Mouse (Mus musculus) heart, adult 2 months (tissue): ENCODE data around the gene Zfp747. TPM values are rescaled to one million over a fixed set of nuclear protein-coding genes. Genes with fewer than 3 reads are reported as not detected.
"Not testable (repeated sequence)": the region's sequence is repeated elsewhere in the genome, so short reads cannot be mapped to it uniquely, and the experiment has no call there.

Source experiments
- DNase-seq, 2 experiments: peaks; one replicate each; pipeline ENCODE4 v3.0.0; 2021
- H3K27ac ChIP-seq: fragments of 200-600 bp; 2 replicates; pipeline ENCODE4 v1.8.1; 2022
- H3K27me3 ChIP-seq: fragments of 200-500 bp; 2 replicates; pipeline ENCODE4 v1.6.1; 2012; ENCODE audit warnings: mild to moderate bottlenecking, low read length, inconsistent platforms, mixed read lengths; ENCODE audit not compliant: control insufficient read depth, insufficient read depth
- H3K36me3 ChIP-seq: fragments of 200-500 bp; 2 replicates; pipeline ENCODE4 v1.6.1; 2012; ENCODE audit warnings: low read length, inconsistent platforms; ENCODE audit not compliant: control insufficient read depth, insufficient read depth
- H3K4me1 ChIP-seq: fragments of 200-500 bp; 2 replicates; pipeline ENCODE4 v1.6.1; 2011; ENCODE audit warnings: low read length; ENCODE audit not compliant: control insufficient read depth, insufficient read depth
- H3K4me3 ChIP-seq: fragments of 200-600 bp; 2 replicates; pipeline ENCODE4 v1.8.1; 2022
- H3K79me2 ChIP-seq: fragments of 200-500 bp; replicated peaks from 2 replicates; pipeline ENCODE4 v1.6.1; 2012; ENCODE audit warnings: mild to moderate bottlenecking, inconsistent platforms, low read length, moderate library complexity, mixed read lengths; ENCODE audit not compliant: control insufficient read depth, insufficient read depth
- H3K9ac ChIP-seq: fragments of 200-500 bp; 2 replicates; pipeline ENCODE4 v1.6.1; 2012; ENCODE audit warnings: low read depth, mild to moderate bottlenecking, control low read depth, inconsistent platforms, low read length, mixed read lengths
- CTCF ChIP-seq: fragments of 200-600 bp; IDR thresholded peaks from 2 replicates; pipeline ENCODE4 v1.8.1; 2022; ENCODE audit warnings: antibody characterized with exemption, mild to moderate bottlenecking, moderate library complexity
- EP300 ChIP-seq: fragments of 200-500 bp; IDR thresholded peaks from 2 replicates; pipeline ENCODE4 v1.6.1; 2011; ENCODE audit warnings: low read depth, low read length, control low read depth; ENCODE audit not compliant: insufficient read depth
- POLR2A ChIP-seq: fragments of 200-500 bp; IDR thresholded peaks from 2 replicates; pipeline ENCODE4 v1.6.1; 2011; ENCODE audit warnings: mild to moderate bottlenecking, low read depth, low read length, control low read depth; ENCODE audit not compliant: insufficient read depth
- WGBS: fragments of 180-500 bp; shearing (Covaris S2); methylation state at CpG from one replicate; pipeline ENCODE4 v1.1.7; 2018; 5-methylcytosine and 5-hydroxymethylcytosine counted together
- intact Hi-C: fragments of 180-260 bp; cut with DNase I; formaldehyde crosslinking; loops from one replicate; pipeline ENCODE4 v1.15.1; 2025
- polyA plus RNA-seq: library from polyadenylated mRNA; depleted of rRNA; stranded (reverse); fragments of >200 nt; gene quantifications from 2 replicates; pipeline ENCODE4 v1.2.3, GENCODE M21; 2012
- total RNA-seq, 2 experiments: library from RNA; stranded (reverse); gene quantifications; 2 replicates each; pipeline ENCODE4 v1.2.3; 2021

Gene Zfp747
- total and polyA plus RNA-seq, 3 experiments = 2.9 to 5.3 (median 4.3) TPM

GRCm38 (mm10) chr7:127364166-127364565, 11.7 kb downstream of the Zfp747 start:
- Histone ChIP-seq H3K27ac (no peak overlapping the region; the same call in 1 of the 2 replicates), H3K36me3 (no peaks in the 10 kb centered on the region), H3K9ac (no peak overlapping the region), H3K4me1 (no peaks in the 10 kb centered on the region), H3K79me2 (no peaks in the 10 kb centered on the region), H3K27me3 (no peaks in the 10 kb centered on the region), H3K4me3 (peak overlapping the region; percentile 34; the same call in 1 of the 2 replicates)
- peak; percentile 66; the same call in 1 of the 2 replicates for TF ChIP-seq POLR2A
- TF ChIP-seq CTCF = no peak
- TF ChIP-seq EP300 = no peak
- peak in 1 of 2 experiments; percentile 23 for DNase-seq
- 69% methylated on average over 4 of the region's 4 CpGs for WGBS
- intact Hi-C loops = loop anchor here (5.0 kb wide), 2 partner anchors 43 to 148 kb away; partner anchors contain the start of genes Srcap and Zfp764

- H3K27ac ChIP-seq = peak overlapping the region; percentile 33; the same call in 1 of the 2 replicates
- peak; percentile 14 to 47 for DNase-seq
These were observed 12.4 kb downstream of the Zfp747 start for GRCm38 (mm10) chr7:127363475-127363921.

GRCm38 (mm10) chr7:127362418-127362817, 13.4 kb downstream of the Zfp747 start:
- not testable (repeated sequence) for H3K79me2 ChIP-seq, H3K27me3 ChIP-seq, H3K36me3 ChIP-seq, H3K27ac ChIP-seq, H3K9ac ChIP-seq, H3K4me1 ChIP-seq
- DNase-seq = peak in 1 of 2 experiments; percentile 18
- 19% methylated on average over 13 of the region's 13 CpGs for WGBS
- peak overlapping the region; percentile 22 for H3K4me3 ChIP-seq
- peak; percentile 95 for TF ChIP-seq CTCF
- intact Hi-C loops = loop anchor here (1.0 to 5.0 kb wide), 3 partner anchors 45 to 150 kb away; partner anchors contain the start of genes Srcap and Zfp764

More at GRCm38 (mm10) chr7:127363475-127363921, 12.4 kb downstream of the Zfp747 start:
- Histone ChIP-seq H3K4me1 (no peaks in the 10 kb centered on the region), H3K36me3 (no peaks in the 10 kb centered on the region), H3K4me3 (peak overlapping the region; percentile 34), H3K9ac (peak overlapping the region; percentile 75), H3K79me2 (no peaks in the 10 kb centered on the region), H3K27me3 (no peaks in the 10 kb centered on the region)
- no peak for TF ChIP-seq EP300
- TF ChIP-seq CTCF = no peak
- TF ChIP-seq POLR2A = no peak
- WGBS = 8% methylated on average over 24 of the region's 24 CpGs
- intact Hi-C loops = loop anchor here (5.0 kb wide), 2 partner anchors 44 to 149 kb away; partner anchors contain the start of genes Srcap and Zfp764

GRCm38 (mm10) chr7:127361449-127361848, 14.4 kb downstream of the Zfp747 start:
- WGBS = 51% methylated on average over 13 of the region's 13 CpGs
- Histone ChIP-seq H3K27me3 (no peaks in the 10 kb centered on the region), H3K79me2 (no peaks in the 10 kb centered on the region), H3K9ac (no peak overlapping the region), H3K27ac (no peak overlapping the region), H3K4me1 (no peaks in the 10 kb centered on the region), H3K4me3 (no peak overlapping the region), H3K36me3 (no peaks in the 10 kb centered on the region)
- no peak for TF ChIP-seq EP300
- TF ChIP-seq POLR2A = no peak
- TF ChIP-seq CTCF = no peak
- DNase-seq = no peak
- intact Hi-C loops = loop anchor here (5.0 kb wide), 2 partner anchors 46 to 151 kb away; partner anchors contain the start of genes Srcap and Zfp764

- no peak for DNase-seq
- Histone ChIP-seq H3K4me3 (no peak overlapping the region), H3K27me3 (no peaks in the 10 kb centered on the region), H3K79me2 (no peaks in the 10 kb centered on the region), H3K4me1 (no peaks in the 10 kb centered on the region), H3K27ac (no peak overlapping the region), H3K9ac (no peak overlapping the region), H3K36me3 (no peaks in the 10 kb centered on the region)
- WGBS = 59% methylated on average over 4 of the region's 4 CpGs
- intact Hi-C loops = loop anchor here (5.0 kb wide), 2 partner anchors 47 to 152 kb away; partner anchors contain the start of genes Srcap and Zfp764
- TF ChIP-seq EP300 (no peak), CTCF (no peak)
These were observed 15.6 kb downstream of the Zfp747 start for GRCm38 (mm10) chr7:127360265-127360664.

- no peak overlapping the region for H3K4me3 ChIP-seq
- H3K9ac ChIP-seq = no peak overlapping the region
- TF ChIP-seq POLR2A = no peak
- no peak for TF ChIP-seq EP300
- no peaks in the 10 kb centered on the region for H3K4me1 ChIP-seq
- H3K36me3 ChIP-seq = no peaks in the 10 kb centered on the region
- no peaks in the 10 kb centered on the region for H3K27me3 ChIP-seq
- H3K79me2 ChIP-seq = no peaks in the 10 kb centered on the region
- intact Hi-C loops = no loop called here
- H3K27ac ChIP-seq = no peak overlapping the region
- WGBS = 63% methylated on average over 4 of the region's 4 CpGs
- no peak for DNase-seq
These were observed 17.4 kb downstream of the Zfp747 start for GRCm38 (mm10) chr7:127358472-127358871.
